Mouse (Mus musculus): ENCODE results near the gene Aldh18a1. TPM values are rescaled to one million over a fixed set of nuclear protein-coding genes. Genes with fewer than 3 reads are reported as not detected.
"Not testable (repeated sequence)": the region's sequence is repeated elsewhere in the genome, so short reads cannot be mapped to it uniquely, and the experiment has no call there.

Aldh18a1 gene
- 98.5 and 107 TPM in 2 replicates for polyA plus RNA-seq (2016; fragmentation: Nextera tagmentation; extraction: Ambion mirVana)

DNA sequence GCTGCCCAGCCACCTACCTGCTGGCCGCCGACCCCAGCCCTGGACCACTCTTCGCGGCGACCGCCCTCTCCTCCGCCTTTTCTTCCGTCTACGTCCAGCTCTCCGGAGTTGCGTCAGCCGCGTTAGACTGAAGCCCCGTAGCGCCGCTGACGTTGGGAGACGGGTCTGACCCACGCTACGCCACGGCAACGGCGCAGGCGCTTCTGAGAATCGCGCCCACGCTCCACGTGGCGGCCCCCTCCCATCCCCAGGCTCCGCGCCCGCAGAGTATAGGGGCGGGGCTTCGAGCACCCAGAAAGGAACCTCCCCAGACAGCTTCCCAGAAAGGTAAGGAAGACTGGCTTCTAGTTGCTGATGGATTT is at the start of gene Aldh18a1:
Aldh18a1 (minus strand) TSS at position 171 of the 362 bp plus-strand sequence.
- whole genome bisulfite sequencing: 2% methylated on average over 34 of the region's 34 CpGs
- peaks cover 27% of the 10 kb centered on the region for H3K36me3 ChIP-seq (replicated peaks)
- H3K4me3 ChIP-seq (replicated peaks): peak within 1 kb of the TSS; percentile 76
- H3K9ac ChIP-seq: peak within 1 kb of the TSS; percentile 78
- peak within 1 kb of the TSS; percentile 73 for H3K27ac ChIP-seq
- no peaks in the 10 kb centered on the region for H3K27me3 ChIP-seq
- H3K9me3 ChIP-seq: no peaks in the 10 kb centered on the region
- peaks cover 19% of the 10 kb centered on the region for H3K4me1 ChIP-seq
- ATAC-seq (ENCODE audit: low FRiP score): peak; percentile 97
- peak within 1 kb of the TSS; percentile 75 for H3K4me2 ChIP-seq

DNA sequence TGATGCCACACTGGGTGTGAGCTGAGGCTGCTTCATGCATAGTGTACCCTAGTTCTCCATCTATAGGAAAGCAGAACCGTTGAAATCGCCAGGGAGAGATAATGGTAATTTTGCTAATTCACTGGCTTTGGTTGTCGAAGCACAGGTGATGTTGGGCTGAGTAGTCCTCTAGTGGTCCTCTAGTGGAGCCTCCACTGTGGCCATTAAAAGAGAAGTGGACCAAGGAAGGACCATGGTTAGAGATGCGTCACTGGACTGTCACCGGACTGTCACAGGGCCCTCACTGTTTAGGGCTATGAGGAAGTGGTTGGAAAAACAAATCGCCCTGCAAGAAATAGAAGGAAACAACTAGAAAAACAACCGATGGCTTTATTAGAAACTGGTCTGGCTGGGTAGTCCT is 49.3 kb upstream of the Aldh18a1 start:
- H3K27me3 ChIP-seq: no peaks in the 10 kb centered on the region
- 89% methylated on average over 7 of the region's 7 CpGs for WGBS
- H3K4me3 ChIP-seq (replicated peaks): no peak overlapping the region
- ATAC-seq (ENCODE audit: low FRiP score): no peak
- no peak overlapping the region for H3K9ac ChIP-seq
- no peaks in the 10 kb centered on the region for H3K4me1 ChIP-seq
- no peaks in the 10 kb centered on the region for H3K9me3 ChIP-seq
- H3K36me3 ChIP-seq (replicated peaks): no peaks in the 10 kb centered on the region
- no peak overlapping the region for H3K4me2 ChIP-seq
- no peak overlapping the region for H3K27ac ChIP-seq

DNA sequence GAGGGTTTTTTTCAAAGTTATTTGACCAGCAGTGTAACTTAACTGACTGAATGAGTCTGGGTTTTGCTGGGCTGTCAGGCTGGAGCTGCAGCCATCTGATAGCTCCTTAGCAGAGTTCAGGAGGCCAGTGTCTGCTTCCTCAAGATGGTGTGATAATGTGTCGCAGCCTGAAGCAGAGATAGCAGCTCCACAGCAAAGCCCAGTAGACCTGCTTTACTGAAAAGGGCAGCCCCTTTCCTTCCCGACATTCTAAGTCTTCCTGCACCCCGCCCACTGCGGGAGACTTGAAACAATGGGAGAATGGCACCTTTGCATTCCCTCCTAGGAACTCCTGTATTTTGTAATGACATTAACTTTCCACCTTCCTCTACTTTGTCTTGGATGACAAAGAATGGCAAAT is 48.8 kb upstream of the Aldh18a1 start:
- Histone ChIP-seq H3K36me3 (replicated peaks) (no peaks in the 10 kb centered on the region), H3K9ac (no peak overlapping the region), H3K27ac (no peak overlapping the region), H3K4me3 (replicated peaks) (no peak overlapping the region), H3K27me3 (no peaks in the 10 kb centered on the region), H3K4me1 (no peaks in the 10 kb centered on the region), H3K9me3 (no peaks in the 10 kb centered on the region), H3K4me2 (no peak overlapping the region)
- ATAC-seq (ENCODE audit: low FRiP score): no peak
- WGBS: 75% methylated on average over 4 of the region's 4 CpGs

DNA sequence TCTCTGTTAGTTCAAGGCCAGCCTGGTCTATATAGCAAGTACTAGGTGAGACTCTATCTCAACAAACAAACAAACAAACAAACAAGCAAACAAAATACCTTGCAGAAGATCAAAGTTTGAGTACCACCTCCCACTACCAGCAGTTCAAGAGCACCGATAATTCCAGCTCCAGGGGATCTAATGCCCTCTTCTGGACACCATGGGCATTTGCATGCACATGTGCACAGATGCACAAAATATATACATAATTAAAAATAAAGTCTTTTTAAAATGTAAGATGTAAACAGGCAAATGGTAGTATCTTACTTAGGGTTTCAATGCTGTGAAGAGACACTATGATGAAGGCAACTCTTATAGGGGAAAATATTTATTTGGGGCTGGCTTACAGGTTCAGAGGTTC is 44.9 kb upstream of the Aldh18a1 start:
- Histone ChIP-seq H3K27me3 (no peaks in the 10 kb centered on the region), H3K27ac (no peak overlapping the region), H3K36me3 (replicated peaks) (no peaks in the 10 kb centered on the region), H3K9me3 (no peaks in the 10 kb centered on the region), H3K9ac (no peak overlapping the region), H3K4me2 (no peak overlapping the region), H3K4me3 (replicated peaks) (no peak overlapping the region), H3K4me1 (no peaks in the 10 kb centered on the region)
- ATAC-seq (ENCODE audit: low FRiP score): no peak
- WGBS: 69% methylated on average over 1 of the region's 1 CpGs

DNA sequence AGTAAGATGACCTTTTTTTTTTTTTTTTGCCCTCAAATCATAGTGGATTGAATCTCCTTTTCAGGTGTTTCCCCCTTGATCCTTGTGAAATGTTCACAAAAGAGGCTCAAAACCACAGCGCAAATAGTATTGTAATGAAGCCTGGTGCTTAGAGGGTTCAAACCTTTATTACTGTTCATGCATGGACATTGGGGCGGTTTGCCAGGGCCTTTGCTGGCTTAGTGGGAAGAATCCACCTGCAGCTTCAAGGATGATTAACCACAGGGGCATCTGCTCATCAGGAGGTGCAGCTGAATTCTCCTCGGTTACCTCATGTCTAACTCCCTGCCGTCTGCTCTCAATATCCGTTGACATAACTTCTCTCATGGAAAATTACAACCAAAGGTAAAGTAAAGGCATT is 44.4 kb upstream of the Aldh18a1 start:
- ATAC-seq (ENCODE audit: low FRiP score): no peak
- WGBS: 93% methylated on average over 5 of the region's 5 CpGs

DNA sequence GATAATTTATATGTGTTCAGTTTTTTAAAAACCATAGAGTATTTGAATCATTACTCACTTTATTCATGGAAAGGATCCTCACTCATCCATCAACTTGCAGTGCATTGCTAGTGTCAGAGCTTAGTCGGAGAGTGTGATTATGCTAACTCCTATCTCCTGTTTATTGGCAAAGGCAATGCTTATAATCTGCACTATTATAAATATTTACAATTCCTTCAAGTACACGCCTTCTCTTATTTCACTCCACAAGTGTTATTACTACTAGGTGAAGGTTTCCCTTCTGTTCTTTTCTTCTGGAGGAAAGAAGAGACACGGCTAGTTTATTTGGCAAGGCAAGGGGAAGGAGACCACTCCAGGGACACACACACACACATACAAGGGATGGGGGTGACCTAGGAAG is 43.9 kb upstream of the Aldh18a1 start:
- H3K27ac ChIP-seq: no peak overlapping the region
- no peak overlapping the region for H3K4me3 ChIP-seq (replicated peaks)
- H3K27me3 ChIP-seq: no peaks in the 10 kb centered on the region
- H3K36me3 ChIP-seq (replicated peaks): no peaks in the 10 kb centered on the region
- H3K9me3 ChIP-seq: no peaks in the 10 kb centered on the region
- no peak overlapping the region for H3K9ac ChIP-seq
- H3K4me1 ChIP-seq: no peaks in the 10 kb centered on the region
- H3K4me2 ChIP-seq: no peak overlapping the region
- no peak for ATAC-seq (ENCODE audit: low FRiP score)
- WGBS: 82% methylated on average over 3 of the region's 3 CpGs

More for the DNA sequence above, 44.4 kb upstream of the Aldh18a1 start:
- no peaks in the 10 kb centered on the region for H3K9me3 ChIP-seq
- no peak overlapping the region for H3K4me3 ChIP-seq (replicated peaks)
- no peaks in the 10 kb centered on the region for H3K27me3 ChIP-seq
- no peaks in the 10 kb centered on the region for H3K36me3 ChIP-seq (replicated peaks)
- H3K4me2 ChIP-seq: no peak overlapping the region
- no peaks in the 10 kb centered on the region for H3K4me1 ChIP-seq
- no peak overlapping the region for H3K9ac ChIP-seq
- no peak overlapping the region for H3K27ac ChIP-seq

DNA sequence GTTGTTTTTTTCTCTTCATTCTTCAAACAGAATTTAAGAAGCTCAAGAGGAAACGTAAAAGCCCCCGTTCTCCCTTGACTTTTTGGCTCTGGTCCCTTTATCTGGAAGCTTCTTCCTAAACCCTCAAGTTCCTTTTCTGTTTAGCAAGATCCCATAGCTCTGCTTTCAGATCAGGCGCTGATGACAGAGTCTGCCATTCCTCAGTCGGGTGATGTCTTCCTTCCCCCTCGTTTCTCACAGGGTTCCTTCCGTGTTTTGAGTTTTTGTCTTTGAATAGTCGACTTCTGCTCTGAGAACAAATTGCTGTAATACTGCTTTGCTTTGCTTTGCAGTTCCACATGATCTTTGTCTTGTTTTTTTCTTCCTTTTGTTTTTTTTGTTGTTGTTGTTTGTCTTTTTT is 42.3 kb upstream of the Aldh18a1 start:
- Histone ChIP-seq H3K9ac (no peak overlapping the region), H3K9me3 (no peaks in the 10 kb centered on the region), H3K4me2 (no peak overlapping the region), H3K27me3 (no peaks in the 10 kb centered on the region), H3K36me3 (replicated peaks) (no peaks in the 10 kb centered on the region), H3K4me1 (no peaks in the 10 kb centered on the region), H3K27ac (no peak overlapping the region), H3K4me3 (replicated peaks) (no peak overlapping the region)
- ATAC-seq (ENCODE audit: low FRiP score): no peak
- WGBS: 88% methylated on average over 7 of the region's 7 CpGs

DNA sequence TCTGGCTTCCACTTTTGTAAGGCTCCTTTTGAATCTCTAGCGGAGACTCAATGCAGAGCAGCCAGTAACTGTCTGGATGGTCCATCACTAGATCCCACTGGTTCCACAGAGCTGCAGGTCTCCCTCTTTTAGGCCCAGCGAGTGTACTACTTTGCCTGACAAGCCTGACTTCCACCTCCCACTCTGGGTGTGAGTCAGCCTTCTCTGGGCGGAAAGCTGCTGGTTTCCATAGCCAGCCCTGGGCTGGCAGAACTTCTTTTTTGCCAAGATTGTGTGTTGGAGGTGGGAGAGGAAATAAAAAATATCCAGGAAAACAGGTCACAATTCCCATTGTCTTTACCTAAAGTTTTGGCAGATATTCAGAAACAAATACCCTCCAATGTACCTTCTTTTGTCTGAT is 41.8 kb upstream of the Aldh18a1 start:
- Histone ChIP-seq H3K36me3 (replicated peaks) (no peaks in the 10 kb centered on the region), H3K9ac (no peak overlapping the region), H3K27ac (no peak overlapping the region), H3K4me2 (no peak overlapping the region), H3K4me3 (replicated peaks) (no peak overlapping the region), H3K9me3 (no peaks in the 10 kb centered on the region), H3K27me3 (no peaks in the 10 kb centered on the region), H3K4me1 (no peaks in the 10 kb centered on the region)
- ATAC-seq (ENCODE audit: low FRiP score): no peak
- WGBS: 89% methylated on average over 3 of the region's 3 CpGs

DNA sequence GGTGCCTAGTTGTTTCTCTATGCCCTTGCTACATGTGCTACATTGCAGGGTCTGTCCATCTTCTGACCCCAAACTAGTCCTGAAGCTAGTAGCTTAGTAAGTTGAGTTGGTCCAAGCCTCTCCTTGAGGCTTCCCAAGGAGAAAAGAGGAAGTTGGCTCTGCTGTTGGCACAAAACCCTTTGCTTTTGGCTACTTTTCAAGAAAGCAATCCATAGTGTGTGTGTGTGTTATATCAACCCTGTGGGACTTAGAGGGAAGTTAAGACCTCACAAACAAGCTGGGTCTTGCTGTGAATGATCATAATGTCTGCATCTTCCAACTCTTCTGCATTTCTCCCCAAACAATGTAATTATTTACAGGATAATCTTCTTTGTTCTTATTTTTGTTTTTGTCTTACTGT is 40.7 kb upstream of the Aldh18a1 start:
- Histone ChIP-seq H3K27me3 (no peaks in the 10 kb centered on the region), H3K36me3 (replicated peaks) (no peaks in the 10 kb centered on the region), H3K9me3 (no peaks in the 10 kb centered on the region), H3K9ac (no peak overlapping the region), H3K27ac (no peak overlapping the region), H3K4me2 (no peak overlapping the region), H3K4me1 (no peaks in the 10 kb centered on the region), H3K4me3 (replicated peaks) (no peak overlapping the region)
- no peak for ATAC-seq (ENCODE audit: low FRiP score)

DNA sequence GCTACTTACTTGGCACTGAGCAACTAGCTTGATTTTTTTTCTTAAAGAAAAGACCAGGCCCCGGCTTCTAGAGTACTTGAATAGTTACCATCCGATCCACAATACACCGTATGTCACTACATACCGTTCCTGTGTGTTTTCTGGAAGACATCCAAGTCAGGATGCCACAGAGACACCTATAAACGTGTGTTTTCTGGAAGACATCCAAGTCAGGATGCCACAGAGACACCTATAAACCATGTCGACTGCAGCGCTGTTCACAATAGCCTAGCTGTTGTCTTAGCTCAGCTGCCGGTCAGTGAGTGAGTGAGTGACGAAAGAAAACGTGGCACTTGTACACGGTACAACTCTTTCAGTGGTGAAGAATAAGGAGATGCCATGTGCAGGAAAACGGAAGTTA is 37.7 kb upstream of the Aldh18a1 start:
- no peak for ATAC-seq (ENCODE audit: low FRiP score)
- Histone ChIP-seq H3K9ac (no peak overlapping the region), H3K36me3 (replicated peaks) (no peaks in the 10 kb centered on the region), H3K4me2 (no peak overlapping the region), H3K27ac (no peak overlapping the region), H3K27me3 (no peaks in the 10 kb centered on the region), H3K9me3 (no peaks in the 10 kb centered on the region), H3K4me3 (replicated peaks) (no peak overlapping the region), H3K4me1 (no peaks in the 10 kb centered on the region)
- 78% methylated on average over 12 of the region's 12 CpGs for WGBS

DNA sequence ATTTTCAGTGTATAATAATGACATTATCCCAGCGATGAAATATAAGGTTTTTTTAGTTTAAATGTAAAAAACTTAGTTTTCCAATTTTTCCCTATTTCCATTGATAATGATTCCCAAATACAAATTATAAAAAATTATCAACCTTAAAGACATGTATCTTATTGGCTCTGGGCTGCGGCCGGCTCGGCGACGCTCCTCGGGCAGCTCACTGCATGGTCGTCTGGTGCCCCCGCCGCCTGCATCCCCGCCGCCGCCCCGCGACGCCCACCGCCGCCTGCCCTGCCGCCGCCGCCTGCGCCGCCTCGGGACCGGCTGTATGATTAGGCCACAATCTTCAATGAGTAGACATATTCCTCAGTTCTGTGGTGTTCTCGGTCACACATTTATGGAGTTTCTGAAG is 33.4 kb upstream of the Aldh18a1 start:
- H3K4me2 ChIP-seq; H3K27me3 ChIP-seq; H3K4me3 ChIP-seq (replicated peaks); H3K9ac ChIP-seq; H3K36me3 ChIP-seq (replicated peaks); H3K27ac ChIP-seq; H3K4me1 ChIP-seq; H3K9me3 ChIP-seq: not testable (repeated sequence)
- 60% methylated on average over 17 of the region's 26 CpGs for WGBS
- ATAC-seq (ENCODE audit: low FRiP score): 0 out of 2 replicates have a peak, but pooled peaks have one; percentile 55

DNA sequence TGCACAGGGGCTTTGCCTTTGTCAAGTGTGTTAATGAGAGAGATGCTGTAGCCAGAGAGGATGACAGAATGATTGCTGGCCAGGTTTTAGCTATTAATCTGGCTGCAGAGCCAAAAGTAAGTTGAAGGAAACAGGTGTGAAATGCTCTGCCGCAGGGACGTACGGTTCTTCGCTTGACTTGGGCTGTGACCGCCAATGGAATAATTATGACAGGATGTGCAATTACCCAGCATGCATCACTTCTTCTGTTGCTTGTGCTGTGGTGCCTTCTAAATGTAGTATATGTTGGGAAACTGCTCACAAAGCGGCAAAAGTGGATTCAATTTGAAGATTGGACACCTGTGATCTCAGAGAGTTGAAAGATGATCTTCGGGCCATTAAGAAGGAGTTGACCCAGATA is 27.8 kb upstream of the Aldh18a1 start:
- H3K27me3 ChIP-seq: peaks cover 3% of the 10 kb centered on the region; the same call in 1 of the 2 replicates
- H3K4me2 ChIP-seq: no peak overlapping the region
- no peak overlapping the region for H3K9ac ChIP-seq
- 92% methylated on average over 7 of the region's 7 CpGs for WGBS
- H3K4me1 ChIP-seq: peaks cover 5% of the 10 kb centered on the region
- H3K9me3 ChIP-seq: no peaks in the 10 kb centered on the region
- H3K27ac ChIP-seq: no peak overlapping the region
- no peak overlapping the region for H3K4me3 ChIP-seq (replicated peaks)
- H3K36me3 ChIP-seq (replicated peaks): no peaks in the 10 kb centered on the region
- ATAC-seq (ENCODE audit: low FRiP score): no peak

DNA sequence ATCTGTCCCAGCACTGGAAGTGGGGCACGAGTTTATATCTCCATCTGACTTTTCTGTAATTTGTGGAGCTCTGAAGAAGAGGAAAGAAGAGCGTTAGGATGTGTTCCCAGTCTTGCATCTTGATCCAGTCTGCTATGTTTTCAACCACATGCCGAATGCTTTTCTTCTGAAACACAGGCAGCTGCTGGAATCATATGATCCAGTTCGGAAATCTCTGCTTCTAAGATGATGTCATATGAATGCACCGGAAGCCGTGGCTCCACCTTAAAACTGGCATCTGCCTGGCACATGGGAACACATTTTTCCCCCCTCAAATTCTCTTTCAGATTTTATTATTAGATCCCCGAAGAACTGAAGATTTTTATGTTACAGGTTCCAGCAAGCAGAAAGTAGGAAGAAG is 26.5 kb upstream of the Aldh18a1 start:
- no peak overlapping the region for H3K9ac ChIP-seq
- no peaks in the 10 kb centered on the region for H3K9me3 ChIP-seq
- 88% methylated on average over 7 of the region's 7 CpGs for WGBS
- H3K4me2 ChIP-seq: no peak overlapping the region
- peaks cover 3% of the 10 kb centered on the region; the same call in 1 of the 2 replicates for H3K27me3 ChIP-seq
- H3K36me3 ChIP-seq (replicated peaks): no peaks in the 10 kb centered on the region
- no peak for ATAC-seq (ENCODE audit: low FRiP score)
- no peak overlapping the region for H3K27ac ChIP-seq
- H3K4me1 ChIP-seq: peaks cover 6% of the 10 kb centered on the region
- no peak overlapping the region for H3K4me3 ChIP-seq (replicated peaks)
